Mouse (Mus musculus) embryo, embryonic 11.5 days (tissue): Measurements from ENCODE around the gene Tbc1d16.

Experiments
- DNase-seq: peaks from one replicate; pipeline ENCODE4 v3.0.0-alpha.2; 2012; ENCODE audit warnings: low read depth, low spot score

The Tbc1d16 gene

GRCm38 (mm10) chr11:119237007-119237406 lies 8.7 kb upstream of the Tbc1d16 start:
- no peak for DNase-seq

DNA sequence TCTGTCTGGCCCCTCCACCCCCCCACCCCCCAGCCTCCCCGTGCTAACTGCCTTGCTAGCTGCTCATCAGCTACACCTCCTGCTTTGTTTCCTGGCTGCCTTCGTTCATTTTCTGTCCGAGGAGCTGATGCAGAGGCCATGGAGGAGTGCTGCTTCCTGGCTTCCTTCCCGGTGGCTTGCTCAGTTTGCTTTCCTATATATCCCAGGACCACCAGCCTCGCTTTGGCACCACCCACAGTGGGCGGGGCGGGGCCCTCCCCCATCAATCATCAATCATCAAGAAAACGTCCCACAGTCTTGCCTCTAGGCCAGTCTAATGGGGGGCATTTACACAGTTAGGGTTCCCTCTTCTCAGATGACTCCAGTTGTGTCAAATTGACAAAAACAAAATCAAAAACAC lies 8.1 kb upstream of the Tbc1d16 start:
- DNase-seq, result no peak

GRCm38 (mm10) chr11:119235596-119235995 lies 7.3 kb upstream of the Tbc1d16 start:
- DNase-seq, result peak; percentile 49

GRCm38 (mm10) chr11:119234770-119235169 lies 6.5 kb upstream of the Tbc1d16 start:
- no peak for DNase-seq

GRCm38 (mm10) chr11:119228846-119229626 lies 737 bp upstream of the Tbc1d16 start:
- DNase-seq, result peak; percentile 83

GRCm38 (mm10) chr11:119227591-119227990 lies 708 bp downstream of the Tbc1d16 start:
- DNase-seq, result no peak

DNA sequence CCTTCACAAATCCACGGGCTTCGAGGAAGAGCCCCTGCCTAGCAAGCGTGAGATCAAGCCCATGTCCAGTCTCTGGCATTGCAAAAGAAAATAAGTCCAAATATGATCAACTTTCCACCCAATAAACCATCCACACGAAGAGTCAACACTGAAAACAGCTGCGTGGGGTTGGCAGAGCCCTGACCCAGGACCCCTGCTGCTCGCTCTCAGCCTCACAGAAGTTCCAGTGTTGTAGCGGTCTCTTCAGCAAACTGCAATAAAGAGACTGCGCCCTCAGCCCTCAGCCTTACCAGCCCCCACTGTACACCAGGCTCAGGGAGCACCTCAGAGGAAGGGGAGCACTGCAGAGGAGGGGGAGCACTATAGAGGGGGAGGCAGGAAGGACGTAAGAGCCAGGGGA lies 2.7 kb downstream of the Tbc1d16 start:
- no peak for DNase-seq

- DNase-seq, result no peak
Measured at GRCm38 (mm10) chr11:119224926-119225325, 3.4 kb downstream of the Tbc1d16 start.

- no peak for DNase-seq
Measured at GRCm38 (mm10) chr11:119223124-119223890, 5.0 kb downstream of the Tbc1d16 start.

DNA sequence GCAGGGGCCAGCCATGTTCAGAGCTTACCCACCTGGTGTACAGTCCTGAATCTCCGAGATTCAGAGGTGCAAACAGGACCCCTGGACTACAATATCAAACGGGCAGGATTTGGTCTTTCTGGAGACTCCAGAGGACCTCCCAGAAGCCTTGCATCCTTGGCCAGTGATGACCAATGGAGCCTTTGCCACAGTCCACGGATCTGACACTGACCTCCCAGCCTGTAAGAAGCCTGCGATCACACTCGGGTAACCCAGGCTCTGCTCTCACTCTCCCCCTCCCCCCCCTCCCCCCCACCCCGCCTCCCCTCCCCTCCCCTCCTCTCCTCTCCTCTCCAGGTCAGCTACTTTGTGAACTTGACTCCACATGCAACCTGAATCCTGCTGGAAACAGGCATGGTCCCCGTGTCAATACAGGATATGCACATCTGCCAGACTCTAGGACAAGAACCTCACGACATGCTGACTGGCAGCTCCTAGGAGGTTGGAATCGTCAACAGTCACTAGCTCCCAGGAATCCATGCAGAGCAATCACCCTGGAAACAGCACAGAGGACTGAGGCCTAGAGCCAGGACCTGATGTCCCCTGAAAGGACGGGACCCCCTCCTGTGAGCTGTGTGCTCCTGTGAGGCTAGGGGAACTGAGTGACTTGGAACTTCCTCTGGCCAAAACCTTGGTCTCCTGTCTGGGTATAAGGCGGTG lies 6.3 kb downstream of the Tbc1d16 start:
- no peak for DNase-seq

- DNase-seq, result no peak
Measured at GRCm38 (mm10) chr11:119219816-119220465, 8.4 kb downstream of the Tbc1d16 start.

GRCm38 (mm10) chr11:119217861-119218260 lies 10.4 kb downstream of the Tbc1d16 start:
- no peak for DNase-seq

DNA sequence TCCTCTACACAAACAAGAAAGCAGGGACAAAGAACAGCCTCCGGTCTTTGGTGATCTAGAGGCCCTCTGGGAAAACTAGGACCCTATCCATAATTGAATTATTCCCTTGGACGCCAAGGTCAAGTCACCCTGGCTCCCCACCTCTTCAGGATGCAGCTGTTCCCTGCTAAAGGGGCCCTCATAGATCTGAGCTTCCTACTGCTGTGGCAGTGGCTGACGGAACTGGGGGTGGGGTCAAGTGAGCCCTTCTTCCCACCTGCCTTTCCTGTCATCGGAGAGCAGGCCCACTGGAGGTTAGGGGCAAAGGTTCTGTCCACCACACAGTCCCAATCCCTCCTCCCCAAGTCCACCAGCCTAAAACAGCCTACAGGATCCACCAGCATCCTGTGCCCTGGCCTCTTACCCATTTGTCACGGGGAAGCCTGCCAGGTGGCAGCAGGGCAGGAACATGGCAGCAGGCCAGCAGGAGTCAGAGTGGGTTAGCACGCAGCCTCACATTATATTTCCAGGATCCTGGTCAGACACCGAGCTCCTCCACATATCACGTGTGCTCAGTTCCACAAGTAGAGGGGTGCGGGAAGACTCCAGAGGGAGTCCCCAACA lies 12.3 kb downstream of the Tbc1d16 start:
- DNase-seq, result no peak

- peak; percentile 55 for DNase-seq
Measured at GRCm38 (mm10) chr11:119215038-119215904, 13.0 kb downstream of the Tbc1d16 start.

GRCm38 (mm10) chr11:119213166-119213885 lies 15.0 kb downstream of the Tbc1d16 start:
- DNase-seq, result no peak

GRCm38 (mm10) chr11:119211604-119212309 lies 16.5 kb downstream of the Tbc1d16 start:
- DNase-seq, result no peak

DNA sequence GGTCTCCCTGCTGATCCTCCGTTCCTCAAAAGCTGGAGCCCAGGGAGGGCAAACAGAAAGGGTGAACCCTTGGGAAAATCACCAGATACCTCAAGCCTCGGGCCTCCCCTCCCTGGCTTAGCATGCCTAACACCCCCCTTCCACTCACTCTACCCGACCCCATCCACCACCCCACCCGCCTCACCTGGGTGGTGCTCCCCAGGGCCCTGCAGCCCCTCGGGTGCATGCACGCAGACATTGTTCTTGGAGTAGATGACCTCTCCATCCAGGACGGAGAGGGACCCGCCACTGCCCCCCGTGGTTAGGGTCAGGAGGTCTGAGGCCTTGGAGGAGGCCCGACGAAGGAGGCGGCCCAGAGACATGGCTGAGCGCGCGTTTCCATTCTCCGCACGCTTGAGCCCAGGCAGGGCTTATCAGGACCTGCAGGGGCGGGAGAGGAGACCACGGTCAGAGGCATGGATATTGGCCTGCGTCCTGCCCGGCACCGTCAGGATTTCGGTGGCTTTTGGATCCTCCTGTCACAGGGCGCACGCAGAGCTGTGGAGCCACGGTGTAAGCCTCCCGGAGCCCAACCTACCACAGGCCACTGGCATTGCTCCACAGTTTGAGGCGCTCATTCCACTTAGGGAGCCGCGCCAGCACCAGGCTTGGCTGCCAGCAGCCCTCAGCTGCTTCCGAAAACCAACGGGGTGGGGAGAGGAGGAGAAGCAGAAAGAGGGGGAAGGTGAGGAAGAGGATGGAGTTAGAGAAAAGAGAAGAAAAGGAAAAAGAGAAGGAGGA lies 17.8 kb downstream of the Tbc1d16 start:
- DNase-seq, result no peak

DNA sequence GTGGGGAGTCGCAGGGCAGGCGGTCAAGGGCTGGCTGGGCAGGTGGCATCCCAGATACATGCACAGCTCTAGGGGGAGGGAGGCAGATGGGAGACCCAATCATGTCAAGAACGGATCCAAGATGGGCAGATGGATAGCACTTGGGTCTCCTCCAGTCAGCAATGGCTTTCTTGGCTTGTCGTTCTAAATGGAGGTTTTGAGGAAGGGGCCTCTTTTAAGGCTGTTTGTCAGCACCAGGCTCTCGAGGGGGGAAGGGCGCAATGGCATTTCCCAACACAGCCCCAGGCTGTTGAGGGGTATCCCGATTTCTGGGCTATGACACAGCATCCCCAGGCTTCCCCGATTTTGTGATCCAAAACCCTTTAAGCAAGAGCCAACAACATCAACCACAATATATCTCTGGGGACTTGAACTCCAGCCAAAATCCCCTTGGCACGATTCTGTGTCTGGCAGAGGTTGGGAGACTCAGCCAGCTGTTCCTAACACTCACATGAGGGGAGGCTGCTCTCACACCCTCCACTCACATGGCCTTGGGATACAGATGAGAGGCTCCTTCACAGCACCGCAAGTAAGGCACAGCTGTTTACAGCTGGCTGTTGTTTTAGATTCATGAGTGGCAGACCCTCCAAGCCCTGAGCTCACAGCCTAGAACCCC lies 18.8 kb downstream of the Tbc1d16 start:
- no peak for DNase-seq
